Mouse (Mus musculus): Measurements from ENCODE around the gene Stard13.

DNA sequence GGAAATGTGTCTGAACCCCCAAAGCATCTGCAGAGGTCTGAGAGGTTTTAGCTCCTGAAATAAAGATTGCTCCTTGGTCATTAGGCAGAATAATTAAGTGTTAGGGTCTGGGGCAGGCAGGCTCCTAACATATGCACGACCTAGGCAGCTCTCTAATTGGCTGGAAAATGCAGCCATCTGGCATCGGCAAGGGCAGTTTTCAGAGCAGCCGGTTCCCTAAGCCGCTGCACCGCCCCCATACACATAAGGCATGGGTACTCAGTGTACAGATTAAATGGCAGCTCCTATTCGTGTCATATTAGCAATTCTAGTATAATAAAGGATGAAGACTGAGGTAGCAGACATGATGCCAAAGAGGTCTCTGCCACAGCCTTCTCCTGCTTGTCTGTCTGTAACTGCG lies 206.5 kb downstream of the Stard13 start:
- TF ChIP-seq CTCF (IDR thresholded peaks at IDR 0.05; ENCODE audit: insufficient read depth, low read length), result no peak
- no peak for TF ChIP-seq POLR2A (IDR thresholded peaks at IDR 0.05; ENCODE audit: borderline replicate concordance, extremely low read depth, low read depth, low read length)
